Mouse (Mus musculus): ENCODE measurements around the gene 2900026A02Rik. TPM values are rescaled to one million over a fixed set of nuclear protein-coding genes. Genes with fewer than 3 reads are reported as not detected.

2900026A02Rik gene
- polyA plus RNA-seq, 1 experiment from 2014 or later, result 12.6 TPM

DNA sequence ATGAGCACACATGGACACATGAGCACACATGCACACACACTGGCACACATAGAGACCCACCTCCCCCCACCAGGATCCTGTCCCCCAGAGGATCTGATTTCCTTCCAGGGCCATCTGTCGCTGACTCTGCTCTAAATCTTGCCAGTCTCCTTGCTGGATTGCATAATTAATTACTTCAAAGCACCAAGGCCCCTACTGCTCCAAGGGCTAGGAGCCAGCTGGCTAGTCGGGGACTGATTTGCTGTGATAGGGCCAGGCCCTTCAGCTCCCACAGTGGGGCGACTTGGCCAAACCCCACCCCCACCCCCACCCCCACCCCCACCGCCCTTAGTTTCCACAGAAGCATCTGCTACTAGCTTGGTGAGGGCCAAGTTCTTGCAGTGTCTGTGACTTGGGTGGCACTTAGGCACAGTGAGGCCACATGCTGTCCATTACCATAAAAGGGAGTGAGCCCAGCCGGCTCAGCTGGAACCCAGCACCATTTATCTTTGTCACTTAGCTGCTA, 179.4 kb downstream of the 2900026A02Rik start:
- peak overlapping the region; percentile 58 for H3K27ac ChIP-seq (ENCODE audit: low read length)
- H3K27me3 ChIP-seq (ENCODE audit: control insufficient read depth, insufficient read depth, low read depth, low read length), result no peaks in the 10 kb centered on the region
- H3K4me2 ChIP-seq (ENCODE audit: low read depth, low read length), result no peak overlapping the region
- H3K9ac ChIP-seq (ENCODE audit: low read length), result no peak overlapping the region
- 15% methylated on average over 5 of the region's 5 CpGs for WGBS
- peak; percentile 92 for ATAC-seq (ENCODE audit: low read depth)
- no peak overlapping the region for H3K4me3 ChIP-seq (ENCODE audit: low read length)
- peaks cover 4% of the 10 kb centered on the region for H3K9me3 ChIP-seq (ENCODE audit: control insufficient read depth, low read length)
- H3K36me3 ChIP-seq (ENCODE audit: control insufficient read depth, insufficient read depth, low read length), result no peaks in the 10 kb centered on the region
- H3K4me1 ChIP-seq (replicated peaks; ENCODE audit: control insufficient read depth, insufficient read depth, low read length), result peaks cover 6% of the 10 kb centered on the region

DNA sequence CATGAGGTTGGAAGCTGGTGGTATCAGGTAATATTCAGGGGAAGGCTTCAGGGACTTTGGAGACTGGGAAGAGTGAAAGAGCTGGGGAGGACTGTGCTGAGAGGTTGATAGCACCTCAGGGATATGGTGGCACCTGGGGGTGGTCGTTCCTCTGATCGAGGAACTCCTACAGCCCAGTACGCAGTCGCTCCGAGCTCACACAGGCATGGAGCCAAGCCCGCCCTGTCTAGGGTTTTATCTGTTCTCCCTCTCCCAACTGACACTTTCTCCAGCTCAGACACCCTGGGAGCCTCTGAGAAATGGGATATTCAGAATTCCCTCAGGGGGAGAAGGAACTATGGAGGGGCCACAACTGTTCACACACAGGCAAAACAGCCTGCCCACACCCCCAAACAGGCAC, 180.3 kb downstream of the 2900026A02Rik start:
- 26% methylated on average over 6 of the region's 6 CpGs for WGBS

DNA sequence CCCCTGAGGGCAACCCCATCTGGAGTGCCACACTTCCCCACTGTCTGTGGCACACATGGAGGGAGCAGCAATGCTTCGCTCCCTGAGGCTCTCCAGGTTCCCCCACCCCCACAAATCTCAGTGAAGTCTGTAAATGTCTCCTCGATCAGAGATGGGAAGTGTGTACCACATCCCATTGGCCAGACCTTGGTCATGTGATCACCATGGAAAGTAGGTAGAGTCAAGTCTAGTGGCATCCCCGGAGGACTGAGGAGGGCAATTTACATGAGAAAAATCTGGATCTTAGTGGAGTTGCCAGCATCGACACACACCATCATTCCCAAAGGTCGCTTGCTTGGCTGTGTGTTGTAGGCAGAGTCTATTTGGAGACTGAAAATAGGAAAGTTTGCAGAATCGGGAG, 182.4 kb downstream of the 2900026A02Rik start:
- 87% methylated on average over 6 of the region's 6 CpGs for WGBS
- no peak overlapping the region for H3K27ac ChIP-seq (ENCODE audit: low read length)
- no peak overlapping the region for H3K4me2 ChIP-seq (ENCODE audit: low read depth, low read length)
- ATAC-seq (ENCODE audit: low read depth), result no peak
- no peak overlapping the region for H3K9ac ChIP-seq (ENCODE audit: low read length)
- peaks cover 26% of the 10 kb centered on the region for H3K4me1 ChIP-seq (replicated peaks; ENCODE audit: control insufficient read depth, insufficient read depth, low read length)
- H3K27me3 ChIP-seq (ENCODE audit: control insufficient read depth, insufficient read depth, low read depth, low read length), result no peaks in the 10 kb centered on the region
- no peak overlapping the region for H3K4me3 ChIP-seq (ENCODE audit: low read length)
- peaks cover 4% of the 10 kb centered on the region for H3K9me3 ChIP-seq (ENCODE audit: control insufficient read depth, low read length)
- no peaks in the 10 kb centered on the region for H3K36me3 ChIP-seq (ENCODE audit: control insufficient read depth, insufficient read depth, low read length)

More for the DNA sequence above, 180.3 kb downstream of the 2900026A02Rik start:
- peaks cover 12% of the 10 kb centered on the region for H3K4me1 ChIP-seq (replicated peaks; ENCODE audit: control insufficient read depth, insufficient read depth, low read length)
- no peak overlapping the region for H3K4me3 ChIP-seq (ENCODE audit: low read length)
- ATAC-seq (ENCODE audit: low read depth), result peak; percentile 45
- H3K36me3 ChIP-seq (ENCODE audit: control insufficient read depth, insufficient read depth, low read length), result no peaks in the 10 kb centered on the region
- H3K27ac ChIP-seq (ENCODE audit: low read length), result peak overlapping the region; percentile 58; the same call in 1 of the 2 replicates
- no peak overlapping the region for H3K9ac ChIP-seq (ENCODE audit: low read length)
- no peak overlapping the region for H3K4me2 ChIP-seq (ENCODE audit: low read depth, low read length)
- peaks cover 4% of the 10 kb centered on the region for H3K9me3 ChIP-seq (ENCODE audit: control insufficient read depth, low read length)
- no peaks in the 10 kb centered on the region for H3K27me3 ChIP-seq (ENCODE audit: control insufficient read depth, insufficient read depth, low read depth, low read length)

Other genes starting within 250 kb of the 2900026A02Rik start
- 19.1 and 21.8 TPM in 2 replicates for gene Grk3, start 205.4 kb downstream of the 2900026A02Rik start, polyA plus RNA-seq (2015; fragmentation: Nextera tagmentation; extraction: Ambion mirVana)
- not detected in 2 replicates for gene Crybb2, start 151.1 kb downstream of the 2900026A02Rik start, polyA plus RNA-seq (2015; fragmentation: Nextera tagmentation; extraction: Ambion mirVana)
- gene Crybb3, start 139.7 kb downstream of the 2900026A02Rik start, polyA plus RNA-seq (2015; fragmentation: Nextera tagmentation; extraction: Ambion mirVana), result 1.0 and 1.4 TPM in 2 replicates
- not detected in 2 replicates for gene Tmem211, start 5.7 kb upstream of the 2900026A02Rik start, polyA plus RNA-seq (2015; fragmentation: Nextera tagmentation; extraction: Ambion mirVana)
- gene Sgsm1, start 89.5 kb upstream of the 2900026A02Rik start, polyA plus RNA-seq (2015; fragmentation: Nextera tagmentation; extraction: Ambion mirVana), result 4.3 TPM in 2 replicates
- not detected in 2 replicates for gene Aym1, start 136.1 kb upstream of the 2900026A02Rik start, polyA plus RNA-seq (2015; fragmentation: Nextera tagmentation; extraction: Ambion mirVana)